Mouse (Mus musculus): ENCODE results near the gene Fus.

- no peak for TF ChIP-seq CTCF (IDR thresholded peaks at IDR 0.05; ENCODE audit: extremely low read depth, insufficient read depth, insufficient read length, insufficient replicate concordance)
- TF ChIP-seq POLR2A (IDR thresholded peaks at IDR 0.05; ENCODE audit: low read depth, low read length), result no peak
Measured at GRCm38 (mm10) chr7:127928596-127928995, 38.7 kb upstream of the Fus start.

Measured in spleen, adult 2 months (tissue).